Mouse (Mus musculus) large intestine, adult 2 months (tissue): Measurements from ENCODE around the gene Fem1b. TPM values are rescaled to one million over a fixed set of nuclear protein-coding genes. Genes with fewer than 3 reads are reported as not detected.

ENCODE experiments used
- DNase-seq: peaks from one replicate; pipeline ENCODE4 v3.0.0-alpha.2; 2012; ENCODE audit warnings: low read depth, low spot score
- WGBS: fragments of 180-500 bp; shearing (Covaris S2); methylation state at CpG from one replicate; pipeline ENCODE4 v1.1.7; 2018; 5-methylcytosine and 5-hydroxymethylcytosine counted together
- polyA plus RNA-seq: library from polyadenylated mRNA; depleted of rRNA; stranded (reverse); fragments of >200 nt; gene quantifications from 2 replicates; pipeline ENCODE4 v1.2.3, GENCODE M21; 2012

Gene Fem1b
- polyA plus RNA-seq, 1 experiment: 5.7 TPM

- DNase-seq: no peak
- 90% methylated on average over 2 of the region's 2 CpGs for WGBS
Observed at GRCm38 (mm10) chr9:62784233-62784632, 27.5 kb downstream of the Fem1b start.

GRCm38 (mm10) chr9:62782976-62783781 is 28.6 kb downstream of the Fem1b start:
- 53% methylated on average over 16 of the region's 16 CpGs for WGBS

GRCm38 (mm10) chr9:62781965-62782364 is 29.8 kb downstream of the Fem1b start:
- 58% methylated on average over 3 of the region's 3 CpGs for WGBS
- no peak for DNase-seq

More at GRCm38 (mm10) chr9:62782976-62783781, 28.6 kb downstream of the Fem1b start:
- DNase-seq: no peak

- 84% methylated on average over 9 of the region's 9 CpGs for WGBS
- DNase-seq: no peak
Observed at GRCm38 (mm10) chr9:62778721-62779120, 33.0 kb downstream of the Fem1b start.

- peak; percentile 13 for DNase-seq
- 5% methylated on average over 5 of the region's 5 CpGs for WGBS
Observed at GRCm38 (mm10) chr9:62777461-62777860, 34.3 kb downstream of the Fem1b start.

- no peak for DNase-seq
- 37% methylated on average over 4 of the region's 4 CpGs for WGBS
Observed at GRCm38 (mm10) chr9:62775464-62775863, 36.3 kb downstream of the Fem1b start.

GRCm38 (mm10) chr9:62772746-62773145 is 39.0 kb downstream of the Fem1b start:
- no peak for DNase-seq
- 70% methylated on average over 8 of the region's 8 CpGs for WGBS

GRCm38 (mm10) chr9:62768361-62768760 is 43.4 kb downstream of the Fem1b start:
- DNase-seq: no peak
- 57% methylated on average over 5 of the region's 5 CpGs for WGBS

- 75% methylated on average over 17 of the region's 17 CpGs for WGBS
- no peak for DNase-seq
Observed at GRCm38 (mm10) chr9:62767464-62767863, 44.3 kb downstream of the Fem1b start.

GRCm38 (mm10) chr9:62765346-62765745 is 46.4 kb downstream of the Fem1b start:
- 67% methylated on average over 4 of the region's 4 CpGs for WGBS
- no peak for DNase-seq

GRCm38 (mm10) chr9:62763478-62763877 is 48.3 kb downstream of the Fem1b start:
- no peak for DNase-seq
- 24% methylated on average over 13 of the region's 13 CpGs for WGBS

GRCm38 (mm10) chr9:62759601-62760000 is 52.1 kb downstream of the Fem1b start:
- WGBS: 71% methylated on average over 3 of the region's 3 CpGs
- DNase-seq: no peak

GRCm38 (mm10) chr9:62758288-62758687 is 53.4 kb downstream of the Fem1b start:
- no peak for DNase-seq
- WGBS: 83% methylated on average over 4 of the region's 4 CpGs

- WGBS: 88% methylated on average over 11 of the region's 11 CpGs
- DNase-seq: no peak
Observed at GRCm38 (mm10) chr9:62750381-62750780, 61.4 kb downstream of the Fem1b start.

- no peak for DNase-seq
- 62% methylated on average over 6 of the region's 6 CpGs for WGBS
Observed at GRCm38 (mm10) chr9:62749666-62750065, 62.1 kb downstream of the Fem1b start.

GRCm38 (mm10) chr9:62746646-62747045 is 65.1 kb downstream of the Fem1b start:
- no peak for DNase-seq
- 58% methylated on average over 6 of the region's 6 CpGs for WGBS

- 53% methylated on average over 7 of the region's 7 CpGs for WGBS
- DNase-seq: peak; percentile 27
Observed at GRCm38 (mm10) chr9:62744558-62745275, 67.0 kb downstream of the Fem1b start.
